Mouse (Mus musculus): ENCODE measurements at regions not wholly inside any gene's neighbourhood (a gene's known extent, or its start where the extent isn't known, plus 50 kb on each side); places are given as distances from the start of the nearest gene placed in this dataset.

GRCm38 (mm10) chr7:71873817-71874216 lies 432.6 kb downstream of the Mctp2 start:
- no peak overlapping the region for H3K9ac ChIP-seq

GRCm38 (mm10) chr7:71872912-71873311 lies 433.5 kb downstream of the Mctp2 start:
- WGBS = 48% methylated on average over 6 of the region's 6 CpGs
- Histone ChIP-seq H3K4me1 (replicated peaks) (0 out of 2 replicates have a peak, but pooled peaks cover 4% of the 10 kb centered on the region), H3K4me2 (no peak overlapping the region), H3K27ac (ENCODE audit: poor library complexity, severe bottlenecking) (no peak overlapping the region), H3K9ac (no peak overlapping the region), H3K36me3 (no peaks in the 10 kb centered on the region), H3K27me3 (replicated peaks) (no peaks in the 10 kb centered on the region), H3K4me3 (no peak overlapping the region), H3K9me3 (replicated peaks) (no peaks in the 10 kb centered on the region)
- no peak for ATAC-seq (ENCODE audit: insufficient number of reproducible peaks, low FRiP score)

More at GRCm38 (mm10) chr7:71873817-71874216, 432.6 kb downstream of the Mctp2 start:
- Histone ChIP-seq H3K27me3 (replicated peaks) (no peaks in the 10 kb centered on the region), H3K4me1 (replicated peaks) (0 out of 2 replicates have a peak, but pooled peaks cover 4% of the 10 kb centered on the region), H3K4me3 (no peak overlapping the region), H3K27ac (ENCODE audit: poor library complexity, severe bottlenecking) (no peak overlapping the region), H3K9me3 (replicated peaks) (no peaks in the 10 kb centered on the region), H3K4me2 (no peak overlapping the region), H3K36me3 (no peaks in the 10 kb centered on the region)
- no peak for ATAC-seq (ENCODE audit: insufficient number of reproducible peaks, low FRiP score)
- WGBS = 76% methylated on average over 5 of the region's 5 CpGs

GRCm38 (mm10) chr7:71867090-71867489 lies 439.3 kb downstream of the Mctp2 start:
- 11% methylated on average over 3 of the region's 3 CpGs for WGBS
- H3K4me2 ChIP-seq = no peak overlapping the region
- no peaks in the 10 kb centered on the region for H3K27me3 ChIP-seq (replicated peaks)
- no peaks in the 10 kb centered on the region for H3K36me3 ChIP-seq
- H3K9ac ChIP-seq = no peak overlapping the region
- H3K4me1 ChIP-seq (replicated peaks) = peaks cover 10% of the 10 kb centered on the region; the same call in 1 of the 2 replicates
- no peak overlapping the region for H3K27ac ChIP-seq (ENCODE audit: poor library complexity, severe bottlenecking)
- no peak for ATAC-seq (ENCODE audit: insufficient number of reproducible peaks, low FRiP score)
- no peak overlapping the region for H3K4me3 ChIP-seq
- H3K9me3 ChIP-seq (replicated peaks) = no peaks in the 10 kb centered on the region

GRCm38 (mm10) chr7:71865371-71866166 lies 440.8 kb downstream of the Mctp2 start:
- H3K4me1 ChIP-seq (replicated peaks) = peaks cover 10% of the 10 kb centered on the region; the same call in 1 of the 2 replicates
- no peak overlapping the region for H3K9ac ChIP-seq
- H3K27me3 ChIP-seq (replicated peaks) = no peaks in the 10 kb centered on the region
- H3K4me3 ChIP-seq = no peak overlapping the region
- H3K4me2 ChIP-seq = no peak overlapping the region
- 47% methylated on average over 15 of the region's 15 CpGs for WGBS
- no peak for ATAC-seq (ENCODE audit: insufficient number of reproducible peaks, low FRiP score)
- H3K9me3 ChIP-seq (replicated peaks) = no peaks in the 10 kb centered on the region
- H3K27ac ChIP-seq (ENCODE audit: poor library complexity, severe bottlenecking) = no peak overlapping the region
- H3K36me3 ChIP-seq = no peaks in the 10 kb centered on the region

- Histone ChIP-seq H3K4me1 (replicated peaks) (no peaks in the 10 kb centered on the region), H3K4me2 (no peak overlapping the region), H3K4me3 (no peak overlapping the region), H3K9me3 (replicated peaks) (no peaks in the 10 kb centered on the region), H3K9ac (no peak overlapping the region), H3K27me3 (replicated peaks) (no peaks in the 10 kb centered on the region), H3K27ac (ENCODE audit: poor library complexity, severe bottlenecking) (no peak overlapping the region), H3K36me3 (no peaks in the 10 kb centered on the region)
- ATAC-seq (ENCODE audit: insufficient number of reproducible peaks, low FRiP score) = no peak
- 72% methylated on average over 3 of the region's 3 CpGs for WGBS
Measured at GRCm38 (mm10) chr7:71852864-71853263, 453.5 kb downstream of the Mctp2 start.

- Histone ChIP-seq H3K9ac (no peak overlapping the region), H3K4me2 (no peak overlapping the region), H3K9me3 (replicated peaks) (no peaks in the 10 kb centered on the region), H3K4me1 (replicated peaks) (no peaks in the 10 kb centered on the region), H3K27ac (ENCODE audit: poor library complexity, severe bottlenecking) (no peak overlapping the region), H3K4me3 (no peak overlapping the region), H3K27me3 (replicated peaks) (no peaks in the 10 kb centered on the region), H3K36me3 (no peaks in the 10 kb centered on the region)
- 79% methylated on average over 6 of the region's 6 CpGs for WGBS
- no peak for ATAC-seq (ENCODE audit: insufficient number of reproducible peaks, low FRiP score)
Measured at GRCm38 (mm10) chr7:71849174-71849573, 457.2 kb downstream of the Mctp2 start.

- H3K9ac ChIP-seq = no peak overlapping the region
Measured at GRCm38 (mm10) chr7:71837845-71838244, 468.6 kb downstream of the Mctp2 start.

GRCm38 (mm10) chr7:71831790-71832525 lies 474.4 kb downstream of the Mctp2 start:
- H3K36me3 ChIP-seq = no peaks in the 10 kb centered on the region
- no peaks in the 10 kb centered on the region for H3K9me3 ChIP-seq (replicated peaks)
- ATAC-seq (ENCODE audit: insufficient number of reproducible peaks, low FRiP score) = no peak
- no peaks in the 10 kb centered on the region for H3K4me1 ChIP-seq (replicated peaks)
- 81% methylated on average over 3 of the region's 3 CpGs for WGBS
- H3K9ac ChIP-seq = no peak overlapping the region
- no peak overlapping the region for H3K27ac ChIP-seq (ENCODE audit: poor library complexity, severe bottlenecking)
- H3K27me3 ChIP-seq (replicated peaks) = no peaks in the 10 kb centered on the region
- no peak overlapping the region for H3K4me3 ChIP-seq
- H3K4me2 ChIP-seq = no peak overlapping the region

More at GRCm38 (mm10) chr7:71837845-71838244, 468.6 kb downstream of the Mctp2 start:
- H3K9me3 ChIP-seq (replicated peaks) = no peaks in the 10 kb centered on the region
- no peak overlapping the region for H3K4me2 ChIP-seq
- H3K4me1 ChIP-seq (replicated peaks) = no peaks in the 10 kb centered on the region
- WGBS = 67% methylated on average over 6 of the region's 6 CpGs
- H3K27ac ChIP-seq (ENCODE audit: poor library complexity, severe bottlenecking) = no peak overlapping the region
- H3K36me3 ChIP-seq = no peaks in the 10 kb centered on the region
- H3K27me3 ChIP-seq (replicated peaks) = no peaks in the 10 kb centered on the region
- no peak for ATAC-seq (ENCODE audit: insufficient number of reproducible peaks, low FRiP score)
- no peak overlapping the region for H3K4me3 ChIP-seq

- H3K27me3 ChIP-seq (replicated peaks) = no peaks in the 10 kb centered on the region
- H3K4me2 ChIP-seq = no peak overlapping the region
- no peaks in the 10 kb centered on the region for H3K9me3 ChIP-seq (replicated peaks)
- no peaks in the 10 kb centered on the region for H3K36me3 ChIP-seq
- H3K9ac ChIP-seq = no peak overlapping the region
- no peak overlapping the region for H3K27ac ChIP-seq (ENCODE audit: poor library complexity, severe bottlenecking)
- H3K4me1 ChIP-seq (replicated peaks) = no peaks in the 10 kb centered on the region
- H3K4me3 ChIP-seq = no peak overlapping the region
- no peak for ATAC-seq (ENCODE audit: insufficient number of reproducible peaks, low FRiP score)
- 71% methylated on average over 6 of the region's 6 CpGs for WGBS
Measured at GRCm38 (mm10) chr7:71829567-71829966, 476.8 kb downstream of the Mctp2 start.

- no peaks in the 10 kb centered on the region for H3K9me3 ChIP-seq (replicated peaks)
- H3K4me3 ChIP-seq = no peak overlapping the region
- H3K9ac ChIP-seq = no peak overlapping the region
- no peaks in the 10 kb centered on the region for H3K27me3 ChIP-seq (replicated peaks)
- no peaks in the 10 kb centered on the region for H3K4me1 ChIP-seq (replicated peaks)
- H3K36me3 ChIP-seq = no peaks in the 10 kb centered on the region
- no peak overlapping the region for H3K4me2 ChIP-seq
- 80% methylated on average over 11 of the region's 11 CpGs for WGBS
- ATAC-seq (ENCODE audit: insufficient number of reproducible peaks, low FRiP score) = no peak
- no peak overlapping the region for H3K27ac ChIP-seq (ENCODE audit: poor library complexity, severe bottlenecking)
Measured at GRCm38 (mm10) chr7:71816138-71816537, 464.9 kb upstream of the Gm10295 start.

GRCm38 (mm10) chr7:71794201-71794600 lies 442.9 kb upstream of the Gm10295 start:
- ATAC-seq (ENCODE audit: insufficient number of reproducible peaks, low FRiP score) = no peak
- 48% methylated on average over 7 of the region's 7 CpGs for WGBS
- Histone ChIP-seq H3K36me3 (no peaks in the 10 kb centered on the region), H3K4me2 (no peak overlapping the region), H3K9ac (no peak overlapping the region), H3K4me1 (replicated peaks) (0 out of 2 replicates have a peak, but pooled peaks cover 4% of the 10 kb centered on the region), H3K27ac (ENCODE audit: poor library complexity, severe bottlenecking) (no peak overlapping the region), H3K9me3 (replicated peaks) (no peaks in the 10 kb centered on the region), H3K4me3 (no peak overlapping the region), H3K27me3 (replicated peaks) (no peaks in the 10 kb centered on the region)
